ENCODE assay signal across 8 mouse cellular contexts in the genomic region with DNA sequence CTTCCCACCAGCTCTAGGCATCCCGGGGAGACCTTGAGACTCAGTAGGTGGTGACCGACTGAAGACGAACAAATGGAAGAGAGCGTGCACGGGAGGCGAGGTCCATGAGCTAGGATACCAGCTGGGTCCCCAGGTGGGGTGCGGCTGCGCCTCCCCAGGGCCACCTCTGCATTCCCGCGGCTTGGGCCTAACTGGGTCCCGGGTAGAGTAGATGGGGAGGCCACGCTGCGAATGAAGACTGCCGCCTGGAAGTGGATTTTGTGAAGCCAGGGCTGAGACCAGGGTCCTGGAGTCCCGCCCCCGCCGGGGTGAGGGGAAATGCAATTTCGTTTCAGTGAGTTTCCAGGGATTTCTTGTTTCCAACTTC. TPM values are rescaled to one million over a fixed set of nuclear protein-coding genes. Genes with fewer than 3 reads are reported as not detected.
DNase-seq lines count a peak whose midpoint lies in the region; ATAC-seq lines count a peak whose summit lies in the region.

No protein-coding gene starts in this region.

- peaks cover 88% of the 10 kb centered on the region for H3K27me3 ChIP-seq in liver, embryonic 11.5 days (replicated peaks; ENCODE audit: control insufficient read depth, insufficient read depth, low read length)
- peaks cover 58% of the 10 kb centered on the region for H3K27me3 ChIP-seq in embryonic facial prominence, embryonic 11.5 days (ENCODE audit: control insufficient read depth, insufficient read depth, low read length)
- peaks cover 86% of the 10 kb centered on the region for H3K27me3 ChIP-seq in hindbrain, embryonic 10.5 days (ENCODE audit: insufficient read depth, poor library complexity, severe bottlenecking)
- peaks cover 16% of the 10 kb centered on the region for H3K27me3 ChIP-seq in midbrain, embryonic 16.5 days (ENCODE audit: control insufficient read depth, insufficient read depth, low read depth, low read length)

- H3K9ac ChIP-seq in liver, embryonic 11.5 days (ENCODE audit: low read depth, low read length) = no peak overlapping the region
- no peak overlapping the region; the same call in 1 of the 2 replicates for H3K9ac ChIP-seq in embryonic facial prominence, embryonic 11.5 days (replicated peaks; ENCODE audit: low read length)
- peak overlapping the region; percentile 46 for H3K9ac ChIP-seq in midbrain, embryonic 16.5 days (ENCODE audit: low read depth, low read length)

- no peak for DNase-seq in liver, embryonic 11.5 days (ENCODE audit: low spot score)
- no peak for DNase-seq in liver
- peak; percentile 30 for DNase-seq in embryonic facial prominence, embryonic 11.5 days (ENCODE audit: low spot score)
- DNase-seq in hindbrain, embryonic 10.5 days (ENCODE audit: low spot score) = no peak
- no peak for DNase-seq in urinary bladder, postnatal 36 days (ENCODE audit: low spot score in 2 of 2)
- DNase-seq in T-cell, adult 2 months (ENCODE audit: low spot score) = no peak
- no peak for DNase-seq in urinary bladder, postnatal 10 days (ENCODE audit: low spot score)

- 5% methylated on average over 18 of the region's 18 CpGs for WGBS in liver, embryonic 11.5 days
- WGBS in embryonic facial prominence, embryonic 11.5 days = 1% methylated on average over 18 of the region's 18 CpGs
- WGBS in hindbrain, embryonic 10.5 days = under 1% methylated on average over 18 of the region's 18 CpGs
- under 1% methylated on average over 18 of the region's 18 CpGs for WGBS in midbrain, embryonic 16.5 days

- no peak for ATAC-seq in liver, embryonic 11.5 days (replicated peaks; ENCODE audit: low FRiP score)
- ATAC-seq in embryonic facial prominence, embryonic 11.5 days (replicated peaks; ENCODE audit: insufficient number of reproducible peaks, low FRiP score, low TSS enrichment, low read depth) = no peak
- ATAC-seq in midbrain, embryonic 16.5 days = no peak

- H3K27ac ChIP-seq in liver, embryonic 11.5 days (ENCODE audit: low read depth, low read length) = no peak overlapping the region
- no peak overlapping the region for H3K27ac ChIP-seq in embryonic facial prominence, embryonic 11.5 days (replicated peaks; ENCODE audit: low read depth, low read length)
- peak overlapping the region; percentile 92 for H3K27ac ChIP-seq in hindbrain, embryonic 10.5 days
- H3K27ac ChIP-seq in midbrain, embryonic 16.5 days (ENCODE audit: low read length) = peak overlapping the region; percentile 65

- H3K9me3 ChIP-seq in liver, embryonic 11.5 days (ENCODE audit: control insufficient read depth, low read length) = no peaks in the 10 kb centered on the region
- no peaks in the 10 kb centered on the region for H3K9me3 ChIP-seq in embryonic facial prominence, embryonic 11.5 days (replicated peaks; ENCODE audit: control insufficient read depth, low read length)
- no peaks in the 10 kb centered on the region for H3K9me3 ChIP-seq in hindbrain, embryonic 10.5 days
- no peaks in the 10 kb centered on the region for H3K9me3 ChIP-seq in midbrain, embryonic 16.5 days (replicated peaks; ENCODE audit: control insufficient read depth, low read length, poor library complexity, severe bottlenecking)

- no peaks in the 10 kb centered on the region for H3K36me3 ChIP-seq in liver, embryonic 11.5 days (ENCODE audit: control insufficient read depth, insufficient read depth, low read length)
- H3K36me3 ChIP-seq in embryonic facial prominence, embryonic 11.5 days (replicated peaks; ENCODE audit: control insufficient read depth, insufficient read depth, low read depth, low read length) = no peaks in the 10 kb centered on the region
- peaks cover 16% of the 10 kb centered on the region for H3K36me3 ChIP-seq in hindbrain, embryonic 10.5 days
- H3K36me3 ChIP-seq in midbrain, embryonic 16.5 days (ENCODE audit: control insufficient read depth, insufficient read depth, low read length) = no peaks in the 10 kb centered on the region

- H3K4me1 ChIP-seq in liver, embryonic 11.5 days (replicated peaks; ENCODE audit: control insufficient read depth, insufficient read depth, low read length) = peaks cover 22% of the 10 kb centered on the region
- H3K4me1 ChIP-seq in embryonic facial prominence, embryonic 11.5 days (ENCODE audit: control insufficient read depth, insufficient read depth, low read length) = peaks cover 15% of the 10 kb centered on the region
- peaks cover 68% of the 10 kb centered on the region for H3K4me1 ChIP-seq in hindbrain, embryonic 10.5 days (replicated peaks)
- H3K4me1 ChIP-seq in midbrain, embryonic 16.5 days (ENCODE audit: control insufficient read depth, insufficient read depth, low read length) = peaks cover 20% of the 10 kb centered on the region

- peak overlapping the region; percentile 12; the same call in 1 of the 2 replicates for H3K4me2 ChIP-seq in liver, embryonic 11.5 days
- H3K4me2 ChIP-seq in embryonic facial prominence, embryonic 11.5 days (ENCODE audit: low read depth, low read length) = peak overlapping the region; percentile 36; the same call in 1 of the 2 replicates
- peak overlapping the region; percentile 37 for H3K4me2 ChIP-seq in midbrain, embryonic 16.5 days (ENCODE audit: low read length)

- H3K4me3 ChIP-seq in liver, embryonic 11.5 days (ENCODE audit: low read depth, low read length) = no peak overlapping the region
- H3K4me3 ChIP-seq in embryonic facial prominence, embryonic 11.5 days (ENCODE audit: low read depth, low read length) = peak overlapping the region; percentile 18
- H3K4me3 ChIP-seq in hindbrain, embryonic 10.5 days = peak overlapping the region; percentile 70
- H3K4me3 ChIP-seq in midbrain, embryonic 16.5 days (ENCODE audit: low read depth, low read length) = peak overlapping the region; percentile 26

RNA-seq across cellular contexts. Expression of a gene that starts 6.0 kb away (rescaled TPM):
- polyA plus RNA-seq in liver, embryonic 11.5 days (2014; fragmentation: Nextera tagmentation; extraction: Ambion mirVana) = 0.05 TPM in 1 of 2 replicates, not detected in the other
- polyA plus RNA-seq in embryonic facial prominence, embryonic 11.5 days (2014; fragmentation: Nextera tagmentation; extraction: Ambion mirVana) = 0.98 and 1.6 TPM in 2 replicates
- 1.9 and 2.3 TPM in 2 replicates for polyA plus RNA-seq in hindbrain, embryonic 10.5 days (2016; fragmentation: Nextera tagmentation; extraction: Ambion mirVana)
- polyA plus RNA-seq in midbrain, embryonic 16.5 days (2015; fragmentation: Nextera tagmentation; extraction: Ambion mirVana) = 3.0 and 4.2 TPM in 2 replicates

RNA-seq across cellular contexts. Expression of a gene that starts 34.7 kb away (rescaled TPM):
- polyA plus RNA-seq in liver, embryonic 11.5 days (2014; fragmentation: Nextera tagmentation; extraction: Ambion mirVana) = 27.6 and 31.6 TPM in 2 replicates
- 14.5 and 14.7 TPM in 2 replicates for polyA plus RNA-seq in embryonic facial prominence, embryonic 11.5 days (2014; fragmentation: Nextera tagmentation; extraction: Ambion mirVana)
- 8.3 and 14.2 TPM in 2 replicates for polyA plus RNA-seq in hindbrain, embryonic 10.5 days (2016; fragmentation: Nextera tagmentation; extraction: Ambion mirVana)
- 6.7 and 8.1 TPM in 2 replicates for polyA plus RNA-seq in midbrain, embryonic 16.5 days (2015; fragmentation: Nextera tagmentation; extraction: Ambion mirVana)

RNA-seq across cellular contexts. Expression of a gene that starts 34.8 kb away (rescaled TPM):
- 22.1 and 22.6 TPM in 2 replicates for polyA plus RNA-seq in liver, embryonic 11.5 days (2014; fragmentation: Nextera tagmentation; extraction: Ambion mirVana)
- 26.8 and 28.1 TPM in 2 replicates for polyA plus RNA-seq in embryonic facial prominence, embryonic 11.5 days (2014; fragmentation: Nextera tagmentation; extraction: Ambion mirVana)
- polyA plus RNA-seq in hindbrain, embryonic 10.5 days (2016; fragmentation: Nextera tagmentation; extraction: Ambion mirVana) = 11.7 and 14.9 TPM in 2 replicates
- polyA plus RNA-seq in midbrain, embryonic 16.5 days (2015; fragmentation: Nextera tagmentation; extraction: Ambion mirVana) = 25.5 and 26.6 TPM in 2 replicates

RNA-seq across cellular contexts. Expression of a gene that starts 59.0 kb away (rescaled TPM):
- 109 and 116 TPM in 2 replicates for polyA plus RNA-seq in liver, embryonic 11.5 days (2014; fragmentation: Nextera tagmentation; extraction: Ambion mirVana)
- 107 and 117 TPM in 2 replicates for polyA plus RNA-seq in embryonic facial prominence, embryonic 11.5 days (2014; fragmentation: Nextera tagmentation; extraction: Ambion mirVana)
- polyA plus RNA-seq in hindbrain, embryonic 10.5 days (2016; fragmentation: Nextera tagmentation; extraction: Ambion mirVana) = 76.8 and 105 TPM in 2 replicates
- polyA plus RNA-seq in midbrain, embryonic 16.5 days (2015; fragmentation: Nextera tagmentation; extraction: Ambion mirVana) = 97.1 and 98.5 TPM in 2 replicates

Comparison
In these comparisons a context has a peak if more than half of its experiments do, and no peak if none do; other contexts are left out.
1. H3K27ac ChIP-seq: peak in hindbrain, embryonic 10.5 days (single experiment) and midbrain, embryonic 16.5 days (single experiment); none in liver, embryonic 11.5 days (single experiment) and embryonic facial prominence, embryonic 11.5 days (single experiment).
2. Peak in every context shown above with its lines, with median percentiles within 50 percentile points of each other: H3K4me2 ChIP-seq.